Mouse (Mus musculus): Measurements from ENCODE around the gene Ccdc97. TPM values are rescaled to one million over a fixed set of nuclear protein-coding genes. Genes with fewer than 3 reads are reported as not detected.

Gene Ccdc97
- total and polyA plus RNA-seq, 3 experiments = 47.4 to 95.2 (median 50.9) TPM

DNA sequence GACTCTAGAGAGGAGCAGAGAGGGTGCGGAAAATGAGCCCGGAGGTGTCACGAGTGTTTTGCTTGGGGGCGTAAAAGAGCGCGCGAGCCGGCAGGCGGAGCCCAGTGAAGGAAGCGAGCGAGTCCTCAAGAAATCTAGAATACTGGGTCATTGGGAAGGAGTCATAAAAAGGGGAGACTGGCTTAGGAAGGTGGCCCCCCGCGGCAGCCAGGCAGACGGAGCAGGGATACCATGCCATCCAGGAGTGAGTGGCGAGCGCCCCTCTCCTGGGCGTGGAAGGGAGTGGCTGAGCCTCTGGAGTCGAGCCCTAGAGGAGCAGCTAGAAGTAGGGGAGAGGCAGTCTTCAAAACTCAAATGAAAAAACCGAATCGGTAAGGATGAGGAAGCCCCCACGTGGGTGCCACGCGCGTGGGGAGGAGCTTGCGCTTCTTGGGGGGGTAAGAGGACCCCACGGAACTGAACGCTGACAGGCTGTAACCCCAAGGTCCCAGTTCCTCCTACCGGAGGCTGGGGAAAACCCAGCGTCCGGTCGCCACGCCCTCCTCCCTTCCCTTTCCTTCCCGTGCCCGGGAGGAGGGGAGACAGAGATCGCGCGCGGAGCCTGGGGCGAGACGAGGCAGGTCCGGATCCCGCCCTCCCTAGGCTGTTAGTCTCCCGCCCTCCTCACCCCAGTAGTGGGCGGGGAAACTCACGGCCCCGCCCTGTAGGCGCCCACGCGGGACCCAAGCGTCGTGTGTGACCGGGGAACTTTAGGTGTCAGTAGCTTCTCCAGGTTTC, 29.9 kb downstream of the Ccdc97 start:
- peak; percentile 90 for DNase-seq

- DNase-seq = peak; percentile 73
Observed at GRCm38 (mm10) chr7:25687811-25688401, 31.0 kb downstream of the Ccdc97 start.

GRCm38 (mm10) chr7:25686680-25687531, 32.0 kb downstream of the Ccdc97 start, which contains the start of gene Tgfb1:
TSS of gene Tgfb1 (plus strand) at chr7:25687002.
- peak; percentile 90 for DNase-seq

- no peak for DNase-seq
Observed at GRCm38 (mm10) chr7:25685926-25686470, 32.9 kb downstream of the Ccdc97 start.

DNA sequence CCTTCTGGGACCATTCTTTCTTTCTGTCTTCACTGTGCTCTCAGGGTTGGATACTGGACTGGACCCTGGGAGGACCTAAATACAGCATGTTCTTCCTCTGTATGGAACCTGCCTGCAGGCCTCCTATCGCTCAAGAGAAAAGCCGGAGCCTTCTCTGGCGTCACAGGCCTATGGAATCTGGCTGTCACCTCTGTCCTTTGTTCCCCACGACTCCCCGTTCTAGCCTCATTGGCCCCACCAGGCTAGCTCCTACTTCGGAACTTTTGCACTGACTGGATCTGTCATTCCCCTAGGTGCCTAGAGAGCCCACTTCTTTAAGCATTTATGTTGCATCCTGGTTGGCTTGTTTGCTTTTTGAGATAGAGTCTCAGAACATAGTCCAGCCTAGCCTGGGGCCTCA, 34.2 kb downstream of the Ccdc97 start:
- DNase-seq = no peak

DNA sequence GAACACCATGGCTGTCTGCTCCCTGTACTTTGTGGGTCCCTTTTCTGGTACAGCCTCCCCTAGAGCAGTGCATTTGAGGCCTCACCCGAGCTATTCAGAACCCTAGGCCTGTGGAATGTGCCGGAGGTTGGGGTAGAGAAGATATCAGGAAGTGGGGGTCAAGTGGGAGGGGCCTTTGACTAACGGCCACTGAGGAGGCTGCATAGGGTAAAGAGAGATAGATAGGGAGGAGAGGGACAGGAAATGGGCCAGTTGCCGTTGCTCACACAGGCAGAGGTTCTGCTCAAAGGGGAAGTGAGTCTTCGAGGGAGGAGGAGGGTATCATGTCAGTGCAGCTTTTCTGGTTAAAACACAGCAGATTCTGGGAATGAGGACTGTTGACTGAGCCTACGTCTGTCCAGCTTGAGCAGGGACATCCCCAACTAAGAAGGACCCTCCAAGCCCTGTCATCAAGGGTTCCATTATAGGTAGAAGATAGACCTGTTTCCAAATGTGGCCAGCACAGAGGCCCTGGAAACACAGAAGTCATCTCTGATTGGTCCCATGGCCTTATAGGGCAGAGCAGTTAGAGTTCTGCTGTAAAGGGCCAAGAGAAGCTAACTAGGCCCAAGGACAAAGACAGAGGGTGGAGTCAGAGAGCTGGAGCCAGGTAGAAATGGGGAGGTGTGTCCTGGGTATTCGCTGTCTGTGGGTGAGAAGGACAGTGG, 35.3 kb downstream of the Ccdc97 start:
- DNase-seq = no peak

DNA sequence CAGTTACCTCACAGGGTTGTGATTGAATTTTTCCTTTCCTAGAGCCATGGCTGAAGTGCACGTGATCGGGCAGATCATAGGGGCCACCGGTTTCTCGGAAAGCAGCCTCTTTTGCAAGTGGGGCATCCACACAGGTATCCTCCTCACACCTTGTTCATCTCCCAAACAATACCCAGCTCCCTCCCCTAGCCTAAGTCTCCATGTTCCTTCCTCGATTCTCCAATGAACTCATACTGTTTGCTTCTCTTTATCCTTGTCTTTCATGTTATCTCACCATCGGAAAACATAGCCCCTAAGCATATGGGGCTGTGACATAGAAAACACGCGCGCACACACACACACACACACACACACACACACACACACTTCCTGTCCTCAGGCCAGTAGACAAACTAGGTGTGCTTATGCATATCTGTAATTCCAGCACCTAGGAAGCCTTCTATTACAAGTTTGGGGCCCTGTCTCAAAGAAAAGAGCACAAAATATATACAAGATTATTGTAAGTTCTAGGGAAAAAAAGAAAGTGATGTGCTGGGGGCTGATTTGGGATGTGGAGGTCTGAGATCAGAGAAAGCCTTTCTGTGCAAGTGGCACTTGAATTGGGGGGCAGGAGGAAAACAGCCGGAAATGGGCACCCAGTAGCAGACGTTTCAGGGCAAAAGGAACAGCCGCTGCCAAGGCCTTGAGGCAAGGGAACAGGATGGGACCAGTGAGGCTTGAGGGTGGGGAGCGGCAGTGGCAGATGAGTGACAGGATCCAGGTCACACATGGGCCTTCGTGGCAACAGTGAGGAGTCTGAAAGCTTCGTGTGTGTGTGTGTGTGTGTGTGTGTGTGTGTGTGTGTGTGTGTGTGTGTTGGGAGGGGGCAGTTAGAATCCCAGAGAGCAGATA, 37.3 kb downstream of the Ccdc97 start:
- DNase-seq = no peak

DNA sequence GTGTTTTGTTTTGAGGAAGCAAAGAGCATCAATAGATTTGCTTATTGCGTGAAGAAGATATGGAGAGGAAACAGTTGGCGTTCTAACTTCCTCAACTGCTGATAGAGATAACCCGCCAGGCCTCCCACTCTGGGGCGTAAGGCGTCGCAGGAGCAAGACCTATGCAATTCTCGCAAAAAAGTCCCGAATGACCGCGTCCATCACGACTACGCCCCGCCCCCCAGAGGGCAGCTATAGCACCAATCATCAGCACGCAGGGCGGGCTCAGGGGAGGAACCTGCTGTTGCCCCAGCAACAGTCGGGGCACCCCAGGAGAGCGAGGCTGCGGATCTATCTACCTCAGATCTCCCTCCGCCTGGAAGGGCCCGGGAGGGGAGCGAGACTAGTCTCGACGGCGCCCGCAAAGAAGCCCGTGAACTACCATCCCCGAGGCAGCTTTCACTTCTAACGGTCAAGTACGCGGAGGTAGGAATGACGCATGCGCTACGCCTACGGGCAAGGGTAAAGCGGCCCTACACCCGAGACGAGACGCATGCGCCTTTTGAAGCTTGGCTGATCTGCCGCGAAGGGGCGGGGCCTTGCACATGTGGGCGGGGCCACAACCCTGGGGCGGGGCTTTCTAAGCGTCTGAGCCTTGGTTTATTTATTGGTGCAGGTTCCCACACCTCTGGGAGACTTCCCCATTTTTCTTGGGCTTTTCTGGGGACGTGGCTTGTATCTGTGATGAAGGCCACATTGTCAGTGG, 38.2 kb downstream of the Ccdc97 start, which contains the start of gene B9d2:
B9d2 (plus strand) TSS at position 267 of the 745 bp plus-strand sequence.
- peak; percentile 96 for DNase-seq

DNA sequence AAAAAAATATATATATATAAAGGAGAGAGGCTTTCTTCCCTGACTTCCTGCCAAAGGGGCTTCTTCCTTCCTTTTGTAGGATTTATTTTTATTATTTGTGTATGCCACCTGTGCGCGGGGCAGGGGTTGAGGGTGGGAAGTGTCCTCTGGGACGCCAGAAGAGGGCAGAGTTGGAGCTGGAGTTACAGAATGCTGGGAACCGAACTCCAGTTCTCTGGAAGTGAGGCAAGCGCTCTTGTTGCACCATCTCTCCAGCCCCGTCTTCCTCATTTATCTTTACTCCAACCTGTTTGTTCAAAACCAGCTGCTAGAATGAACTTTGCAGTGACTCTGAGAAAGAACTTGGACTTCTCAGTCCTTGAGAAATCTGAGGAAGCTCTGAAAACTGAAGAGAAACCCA, 38.9 kb downstream of the Ccdc97 start:
- DNase-seq = peak; percentile 24

DNA sequence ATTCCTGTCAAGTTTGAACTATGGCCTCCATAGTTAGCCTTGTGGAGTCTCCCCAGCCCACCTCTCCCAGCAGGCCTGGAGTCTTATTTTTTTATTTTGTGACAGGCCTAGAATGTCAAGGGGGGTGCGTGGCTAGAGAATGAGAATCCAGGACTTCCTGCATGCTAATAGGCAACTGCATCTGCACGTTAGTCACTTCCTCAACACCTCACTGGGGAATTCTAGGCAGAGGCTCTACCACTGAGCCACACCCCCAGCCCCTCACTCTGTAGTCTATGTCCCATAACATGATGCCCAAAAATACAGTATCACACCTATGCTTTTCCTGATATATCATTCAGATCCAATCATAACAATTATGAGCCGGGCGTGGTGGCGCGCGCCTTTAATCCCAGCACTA, 41.9 kb downstream of the Ccdc97 start:
- DNase-seq = no peak

GRCm38 (mm10) chr7:25676085-25676781, 42.7 kb downstream of the Ccdc97 start:
- DNase-seq = peak; percentile 82

- no peak for DNase-seq
Observed at GRCm38 (mm10) chr7:25675405-25675804, 43.5 kb downstream of the Ccdc97 start.

- DNase-seq = no peak
Observed at GRCm38 (mm10) chr7:25674719-25675300, 44.1 kb downstream of the Ccdc97 start, which contains the start of gene Tmem91. TSS of gene Tmem91 (minus strand) at chr7:25675166.

GRCm38 (mm10) chr7:25674297-25674696, 44.6 kb downstream of the Ccdc97 start:
- DNase-seq = no peak

GRCm38 (mm10) chr7:25672442-25672841, 46.4 kb downstream of the Ccdc97 start:
- DNase-seq = no peak

DNA sequence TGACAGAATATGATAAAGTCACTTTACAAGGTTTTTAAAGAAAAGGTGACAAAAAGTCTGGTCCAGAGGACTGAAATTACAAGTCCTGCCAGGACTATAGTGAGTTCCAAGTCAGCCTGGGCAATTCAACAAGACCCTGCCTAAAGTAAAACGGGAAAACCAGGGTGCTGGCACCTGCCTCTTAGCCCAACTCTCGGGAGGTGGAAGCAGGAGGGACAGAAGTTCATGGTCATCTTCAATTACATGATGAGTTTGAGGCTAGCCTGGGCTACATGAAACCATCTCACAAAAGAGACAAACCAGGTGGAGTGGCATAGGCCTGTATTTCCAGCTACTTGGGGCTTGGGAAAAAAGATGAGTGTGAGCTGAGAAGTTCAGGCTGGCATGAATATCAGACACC, 47.2 kb downstream of the Ccdc97 start:
- DNase-seq = no peak

DNA sequence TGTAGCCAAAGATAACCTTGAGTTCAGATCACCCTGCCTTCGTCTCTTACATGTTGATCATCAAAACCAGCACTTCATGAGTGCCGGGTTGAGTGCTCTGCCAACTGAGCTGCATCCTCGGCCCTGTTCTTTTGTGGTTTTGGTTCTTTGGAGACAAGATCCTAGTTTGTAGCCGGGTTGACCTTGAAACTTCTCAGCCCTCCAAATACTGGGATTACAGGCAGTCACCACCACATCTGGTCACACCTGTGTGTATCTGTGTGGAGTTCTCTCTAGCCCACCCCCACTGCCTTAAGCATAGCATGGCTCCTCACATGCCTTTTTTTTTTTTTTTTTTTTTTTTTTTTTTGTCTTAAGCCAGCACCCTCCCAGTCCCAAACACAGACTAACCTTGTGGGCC, 48.8 kb downstream of the Ccdc97 start:
- no peak for DNase-seq

- DNase-seq = no peak
Observed at GRCm38 (mm10) chr7:25669631-25670030, 49.3 kb downstream of the Ccdc97 start.

GRCm38 (mm10) chr7:25669158-25669557, 49.7 kb downstream of the Ccdc97 start:
- DNase-seq = no peak

Measured in adrenal gland, adult 2 months (tissue).